Mouse (Mus musculus) CH12.LX (cell line): ENCODE measurements at regions not wholly inside any gene's neighbourhood (a gene's known extent, or its start where the extent isn't known, plus 50 kb on each side); places are given as distances from the start of the nearest gene placed in this dataset.

Experiments used
- HCFC1 ChIP-seq: IDR thresholded peaks from 2 replicates; pipeline ENCODE4 v1.6.1; 2012; ENCODE audit warnings: low read depth, mild to moderate bottlenecking, inconsistent platforms, low read length, improper control_type of control experiment
- MXI1 ChIP-seq: IDR thresholded peaks from 2 replicates; pipeline ENCODE4 v1.6.1; 2011; ENCODE audit warnings: mild to moderate bottlenecking, low read depth, low read length, improper control_type of control experiment
- NELFE ChIP-seq: IDR thresholded peaks from 2 replicates; pipeline ENCODE4 v1.6.1; 2011; ENCODE audit warnings: low read depth, low read length, improper control_type of control experiment
- POLR2A ChIP-seq: IDR thresholded peaks from 2 replicates; pipeline ENCODE4 v1.6.1; 2011; ENCODE audit warnings: low read depth, mild to moderate bottlenecking, improper control_type of control experiment, low read length
- POLR2AphosphoS2 ChIP-seq: IDR thresholded peaks from 2 replicates; pipeline ENCODE4 v1.6.1; 2011; ENCODE audit warnings: low read depth, low read length, improper control_type of control experiment

DNA sequence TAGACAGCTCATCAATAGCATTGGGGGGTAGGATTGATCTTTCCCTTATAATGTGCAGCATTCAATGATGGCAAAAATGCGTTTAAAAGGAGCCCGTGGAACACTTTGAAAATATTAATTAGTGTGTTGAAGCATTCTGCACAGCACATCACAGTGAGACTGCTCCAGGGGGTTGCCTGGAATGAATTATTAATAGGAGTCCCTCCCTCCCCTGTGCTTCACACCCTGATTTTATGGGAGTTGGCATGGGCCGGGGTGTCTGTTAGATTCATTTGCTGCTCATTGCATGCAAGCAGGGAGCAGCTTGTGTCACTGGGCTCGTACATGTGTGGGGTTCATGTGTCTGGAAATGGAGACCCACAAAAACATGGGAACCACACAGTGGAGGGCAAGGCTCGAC lies 127.9 kb upstream of the Mki67 start:
- TF ChIP-seq NELFE (no peak), POLR2A (no peak), POLR2AphosphoS2 (no peak), MXI1 (no peak), HCFC1 (no peak)
